In the genomic region with DNA sequence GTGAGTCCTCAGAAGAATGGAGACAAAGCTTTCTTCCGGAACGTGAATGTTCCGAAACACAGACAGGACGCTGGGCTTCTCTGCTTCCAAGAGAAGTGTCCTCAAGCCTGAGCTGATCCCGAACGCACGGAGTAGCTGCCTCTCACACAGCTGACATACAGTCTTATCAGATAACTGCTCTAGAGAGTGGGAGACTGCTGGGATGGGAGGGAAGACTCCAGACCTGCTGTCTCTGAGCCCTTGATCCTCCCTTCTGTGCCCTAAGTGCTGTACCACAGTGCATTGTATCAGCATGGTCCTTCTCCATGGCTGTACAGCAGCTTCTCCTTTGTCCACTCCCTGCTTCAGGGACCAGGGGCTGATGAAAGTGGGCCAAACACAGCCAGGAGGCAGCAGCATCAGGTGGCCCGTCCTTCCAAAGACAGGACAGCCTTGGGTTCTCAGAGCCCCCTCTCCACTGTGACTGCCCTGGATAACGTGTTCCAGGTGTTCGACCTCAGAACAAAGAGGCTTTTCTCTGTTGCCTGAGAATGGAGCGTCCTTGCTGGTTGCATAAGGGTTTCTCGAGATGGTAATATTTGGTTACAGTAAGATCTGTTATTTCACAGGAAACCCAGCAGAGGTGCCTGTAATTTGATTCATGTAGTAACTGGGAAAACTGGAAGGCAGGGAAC, we compare ENCODE assay signal across 22 mouse cellular contexts. TPM values are rescaled to one million over a fixed set of nuclear protein-coding genes. Genes with fewer than 3 reads are reported as not detected.
DNase-seq lines count a peak whose midpoint lies in the region; ATAC-seq and TF ChIP-seq lines count a peak whose summit lies in the region.
"Had no signal": no experiment of that assay in that cellular context is flagged by ENCODE, and none has a peak within 500 bp of the region (broad histone marks: within the 10 kb centered on the region; RNA-seq: fewer than 3 reads in every experiment).

No protein-coding gene starts in this region.

- no peak overlapping the region for H3K4me3 ChIP-seq in heart, embryonic 10.5 days
- H3K4me3 ChIP-seq in midbrain, embryonic 11.5 days (ENCODE audit: low read depth, low read length): no peak overlapping the region
- no peak overlapping the region for H3K4me3 ChIP-seq in midbrain, embryonic 10.5 days
- H3K4me3 ChIP-seq in embryonic facial prominence, embryonic 10.5 days: no peak overlapping the region
- no peak overlapping the region for H3K4me3 ChIP-seq in limb, embryonic 11.5 days (ENCODE audit: low read depth, low read length)
- H3K4me3 ChIP-seq in thymus, adult 2 months (ENCODE audit: control insufficient read depth, insufficient read depth, low read length): no peak overlapping the region
- H3K4me3 ChIP-seq: left cerebral cortex, adult 2 months; midbrain, embryonic 13.5 days had no signal

- H3K9ac ChIP-seq in midbrain, embryonic 11.5 days (ENCODE audit: low read length): no peak overlapping the region
- H3K9ac ChIP-seq in limb, embryonic 11.5 days (ENCODE audit: low read length): 0 out of 2 replicates have a peak overlapping the region, but pooled peaks have one; percentile 27
- H3K9ac ChIP-seq: liver, postnatal 0 days; midbrain, embryonic 13.5 days had no signal

- H3K4me1 ChIP-seq in heart, embryonic 10.5 days: peaks cover 17% of the 10 kb centered on the region
- H3K4me1 ChIP-seq in midbrain, embryonic 11.5 days (ENCODE audit: control insufficient read depth, insufficient read depth, low read length): no peaks in the 10 kb centered on the region; the same call in 1 of the 2 replicates
- peaks cover 23% of the 10 kb centered on the region for H3K4me1 ChIP-seq in midbrain, embryonic 10.5 days
- peaks cover 68% of the 10 kb centered on the region for H3K4me1 ChIP-seq in embryonic facial prominence, embryonic 10.5 days
- peaks cover 17% of the 10 kb centered on the region for H3K4me1 ChIP-seq in limb, embryonic 11.5 days (ENCODE audit: control insufficient read depth, insufficient read depth, low read length)
- H3K4me1 ChIP-seq in thymus, adult 2 months (replicated peaks; ENCODE audit: control insufficient read depth, insufficient read depth, low read length): peaks cover 3% of the 10 kb centered on the region; the same call in 1 of the 2 replicates

- ATAC-seq in midbrain, embryonic 11.5 days (ENCODE audit: low FRiP score): no peak
- ATAC-seq in limb, embryonic 11.5 days (ENCODE audit: insufficient number of reproducible peaks, low FRiP score, low TSS enrichment, low read depth): no peak
- ATAC-seq: activated CD4-positive, CD25-positive, alpha-beta regulatory T cell, adult 4 months; inflammation-experienced regulatory T-cells, adult 6 months; liver, postnatal 0 days; midbrain, embryonic 13.5 days had no signal

- no peaks in the 10 kb centered on the region; the same call in 1 of the 2 replicates for H3K27me3 ChIP-seq in heart, embryonic 10.5 days (ENCODE audit: insufficient read depth, poor library complexity, severe bottlenecking)
- H3K27me3 ChIP-seq in midbrain, embryonic 11.5 days (ENCODE audit: control insufficient read depth, insufficient read depth, low read length): no peaks in the 10 kb centered on the region
- no peaks in the 10 kb centered on the region; the same call in none of the 2 replicates for H3K27me3 ChIP-seq in midbrain, embryonic 10.5 days (ENCODE audit: low read depth, poor library complexity, severe bottlenecking)
- H3K27me3 ChIP-seq in embryonic facial prominence, embryonic 10.5 days (replicated peaks; ENCODE audit: low read depth, poor library complexity, severe bottlenecking): no peaks in the 10 kb centered on the region
- H3K27me3 ChIP-seq in limb, embryonic 11.5 days (ENCODE audit: control insufficient read depth, insufficient read depth, low read length): no peaks in the 10 kb centered on the region
- no peaks in the 10 kb centered on the region for H3K27me3 ChIP-seq in thymus, adult 2 months (ENCODE audit: control insufficient read depth, insufficient read depth, low read length)
- H3K27me3 ChIP-seq: midbrain, embryonic 13.5 days had no signal

- DNase-seq in heart, embryonic 10.5 days (ENCODE audit: low spot score): no peak
- DNase-seq in heart, postnatal 10 days: no peak
- DNase-seq in midbrain, embryonic 11.5 days (ENCODE audit: low spot score, missing footprints): peak; percentile 84
- no peak for DNase-seq in midbrain, embryonic 10.5 days (ENCODE audit: low spot score)
- DNase-seq in embryonic facial prominence, embryonic 10.5 days (ENCODE audit: low spot score): peak; percentile 70
- DNase-seq in limb, embryonic 11.5 days (ENCODE audit: low spot score): peak; percentile 57
- no peak for DNase-seq in thymus, adult 2 months
- no peak for DNase-seq in spleen, adult 12 weeks (ENCODE audit: low spot score)
- DNase-seq: adrenal gland, postnatal 25 days; cerebellum, adult 8-10 months; gastrocnemius, postnatal 25 days; liver; liver, postnatal 0 days; lung, postnatal 36 days; right cerebral cortex, adult 18-20 months had no signal

- intact Hi-C loops in heart, postnatal 10 days (cut with DNase I): no loop called here

- 44% methylated on average over 12 of the region's 12 CpGs for WGBS in heart, embryonic 10.5 days
- 58% methylated on average over 12 of the region's 12 CpGs for WGBS in midbrain, embryonic 11.5 days
- 59% methylated on average over 12 of the region's 12 CpGs for WGBS in midbrain, embryonic 10.5 days
- 44% methylated on average over 12 of the region's 12 CpGs for WGBS in embryonic facial prominence, embryonic 10.5 days
- WGBS in limb, embryonic 11.5 days: 48% methylated on average over 12 of the region's 12 CpGs
- 92% methylated on average over 12 of the region's 12 CpGs for WGBS in thymus, adult 2 months

- no peaks in the 10 kb centered on the region for H3K9me3 ChIP-seq in heart, embryonic 10.5 days
- H3K9me3 ChIP-seq in midbrain, embryonic 11.5 days (ENCODE audit: control insufficient read depth, low read length): no peaks in the 10 kb centered on the region
- H3K9me3 ChIP-seq in midbrain, embryonic 10.5 days (replicated peaks): no peaks in the 10 kb centered on the region
- H3K9me3 ChIP-seq in embryonic facial prominence, embryonic 10.5 days: no peaks in the 10 kb centered on the region
- H3K9me3 ChIP-seq in limb, embryonic 11.5 days (ENCODE audit: control insufficient read depth, low read length): no peaks in the 10 kb centered on the region
- H3K9me3 ChIP-seq: midbrain, embryonic 13.5 days had no signal

- no peak for TF ChIP-seq CTCF in thymus, adult 2 months (IDR thresholded peaks at IDR 0.05; ENCODE audit: borderline replicate concordance, control insufficient read depth, extremely low read depth, insufficient read depth, low read length, poor library complexity)

- no peaks in the 10 kb centered on the region for H3K36me3 ChIP-seq in heart, embryonic 10.5 days
- H3K36me3 ChIP-seq in midbrain, embryonic 11.5 days (ENCODE audit: control insufficient read depth, insufficient read depth, low read length): no peaks in the 10 kb centered on the region
- no peaks in the 10 kb centered on the region for H3K36me3 ChIP-seq in midbrain, embryonic 10.5 days
- H3K36me3 ChIP-seq in embryonic facial prominence, embryonic 10.5 days (replicated peaks): no peaks in the 10 kb centered on the region
- no peaks in the 10 kb centered on the region for H3K36me3 ChIP-seq in limb, embryonic 11.5 days (ENCODE audit: control insufficient read depth, insufficient read depth, low read length)
- no peaks in the 10 kb centered on the region for H3K36me3 ChIP-seq in thymus, adult 2 months (ENCODE audit: control insufficient read depth, insufficient read depth, low read length)
- H3K36me3 ChIP-seq: midbrain, embryonic 13.5 days had no signal

- H3K27ac ChIP-seq in heart, embryonic 10.5 days: peak overlapping the region; percentile 48
- H3K27ac ChIP-seq in midbrain, embryonic 11.5 days (ENCODE audit: low read depth, low read length): no peak overlapping the region
- no peak overlapping the region; the same call in 1 of the 2 replicates for H3K27ac ChIP-seq in midbrain, embryonic 10.5 days (replicated peaks)
- H3K27ac ChIP-seq in embryonic facial prominence, embryonic 10.5 days (replicated peaks): peak overlapping the region; percentile 87
- peak overlapping the region; percentile 62 for H3K27ac ChIP-seq in limb, embryonic 11.5 days (replicated peaks; ENCODE audit: low read depth, low read length)
- H3K27ac ChIP-seq in thymus, adult 2 months (ENCODE audit: control insufficient read depth, insufficient read depth, low read length): no peak overlapping the region
- H3K27ac ChIP-seq: kidney, postnatal 0 days; left cerebral cortex, adult 2 months; midbrain, embryonic 13.5 days had no signal

- H3K4me2 ChIP-seq in midbrain, embryonic 11.5 days: no peak overlapping the region
- no peak overlapping the region for H3K4me2 ChIP-seq in limb, embryonic 11.5 days (ENCODE audit: low read depth, severe bottlenecking)
- H3K4me2 ChIP-seq: heart, embryonic 11.5 days; midbrain, embryonic 13.5 days had no signal

- TF ChIP-seq POLR2A in thymus, adult 2 months (IDR thresholded peaks at IDR 0.05; ENCODE audit: control insufficient read depth, extremely low read depth, insufficient read depth, low read length, poor library complexity): no peak

RNA-seq across cellular contexts. Expression of a gene that starts 24.4 kb away (rescaled TPM):
- polyA plus RNA-seq in heart, embryonic 10.5 days (2016; fragmentation: Nextera tagmentation; extraction: Ambion mirVana): 0.95 and 1.6 TPM in 2 replicates
- total RNA-seq in heart, postnatal 10 days (2021): 1 to 10 TPM; 2.1 to 3.1 TPM
- 0.41 and 0.72 TPM in 2 replicates for polyA plus RNA-seq in midbrain, embryonic 11.5 days (2014; fragmentation: Nextera tagmentation; extraction: Ambion mirVana)
- polyA plus RNA-seq in midbrain, embryonic 10.5 days (2016; fragmentation: Nextera tagmentation; extraction: Ambion mirVana): 0.94 and 9.2 TPM in 2 replicates
- polyA plus RNA-seq in embryonic facial prominence, embryonic 10.5 days (2016; fragmentation: Nextera tagmentation; extraction: Ambion mirVana): 39.7 and 47.1 TPM in 2 replicates
- 1.1 and 1.5 TPM in 2 replicates for polyA plus RNA-seq in limb, embryonic 11.5 days (2014; fragmentation: Nextera tagmentation; extraction: Ambion mirVana)
- polyA plus RNA-seq in thymus, adult 2 months (2012; rRNA removed): 1.5 and 1.8 TPM in 2 replicates
- total RNA-seq: neutrophil, adult 5-6 weeks had no signal

Comparison
In these comparisons a context has a peak if more than half of its experiments do, and no peak if none do; other contexts are left out.
1. DNase-seq: peak in midbrain, embryonic 11.5 days (single experiment), embryonic facial prominence, embryonic 10.5 days (single experiment) and limb, embryonic 11.5 days (single experiment); none in heart, embryonic 10.5 days (single experiment), heart, postnatal 10 days (0 of 2), midbrain, embryonic 10.5 days (single experiment), thymus, adult 2 months (single experiment) and spleen, adult 12 weeks (single experiment).
2. H3K27ac ChIP-seq: peak in heart, embryonic 10.5 days (single experiment), embryonic facial prominence, embryonic 10.5 days (single experiment) and limb, embryonic 11.5 days (single experiment); none in midbrain, embryonic 11.5 days (single experiment), midbrain, embryonic 10.5 days (single experiment) and thymus, adult 2 months (single experiment).